Mouse (Mus musculus) embryonic fibroblast, embryonic 13.5 days (primary cell): ENCODE measurements at regions not wholly inside any gene's neighbourhood (a gene's known extent, or its start where the extent isn't known, plus 50 kb on each side); places are given as distances from the start of the nearest gene placed in this dataset.

Experiments
- CTCF ChIP-seq: IDR thresholded peaks from 2 replicates; pipeline ENCODE4 v1.5.1; 2011; ENCODE audit warnings: mild to moderate bottlenecking, control low read depth, low read length, moderate library complexity, borderline replicate concordance; ENCODE audit not compliant: insufficient read depth
- POLR2A ChIP-seq: IDR thresholded peaks from 2 replicates; pipeline ENCODE4 v1.6.1; 2011; ENCODE audit warnings: low read depth, mild to moderate bottlenecking, control low read depth, low read length, moderate library complexity

GRCm38 (mm10) chr6:51333722-51334360 is 98.6 kb upstream of the Nfe2l3 start:
- no peak for TF ChIP-seq CTCF
- TF ChIP-seq POLR2A = no peak; the same call in 1 of the 2 replicates
